Mouse (Mus musculus) forebrain, embryonic 11.5 days (tissue): ENCODE measurements around the gene Retreg2. TPM values are rescaled to one million over a fixed set of nuclear protein-coding genes. Genes with fewer than 3 reads are reported as not detected.
A peak's percentile ranks its signal among the peaks of the same experiment; 100 is the strongest.

Source experiments
- ATAC-seq: fragments of 200-750 bp; cut with Nextera tagmentation; replicated peaks from 2 replicates; pipeline ENCODE4 v1.8.0; 2017; ENCODE audit warnings: moderate TSS enrichment; ENCODE audit not compliant: low FRiP score
- DNase-seq: peaks from one replicate; pipeline ENCODE4 v3.0.0-alpha.2; 2017; ENCODE audit warnings: low spot score
- H3K27ac ChIP-seq: fragments of 300-500 bp; sonication (generic); 2 replicates; pipeline ENCODE4 v1.5.1; 2014; ENCODE audit warnings: low read depth, low read length
- H3K27me3 ChIP-seq: fragments of 300-500 bp; sonication (generic); 2 replicates; pipeline ENCODE4 v1.6.1; 2014; ENCODE audit warnings: mild to moderate bottlenecking, low read length, mixed read lengths; ENCODE audit not compliant: control insufficient read depth, insufficient read depth
- H3K36me3 ChIP-seq: fragments of 300-500 bp; sonication (generic); 2 replicates; pipeline ENCODE4 v1.6.1; 2014; ENCODE audit warnings: mild to moderate bottlenecking, low read length, moderate library complexity, mixed read lengths; ENCODE audit not compliant: control insufficient read depth, insufficient read depth
- H3K4me1 ChIP-seq: fragments of 300-500 bp; sonication (generic); replicated peaks from 2 replicates; pipeline ENCODE4 v1.6.1; 2014; ENCODE audit warnings: low read length, mixed read lengths; ENCODE audit not compliant: control insufficient read depth, insufficient read depth
- H3K4me2 ChIP-seq: fragments of 300-500 bp; sonication (generic); 2 replicates; pipeline ENCODE4 v1.6.1; 2014; ENCODE audit warnings: low read depth, mild to moderate bottlenecking, low read length, moderate library complexity, mixed read lengths; ENCODE audit not compliant: severe bottlenecking
- H3K4me3 ChIP-seq: fragments of 300-500 bp; sonication (generic); 2 replicates; pipeline ENCODE4 v1.5.1; 2014; ENCODE audit warnings: low read depth, low read length
- H3K9ac ChIP-seq: fragments of 300-500 bp; sonication (generic); 2 replicates; pipeline ENCODE4 v1.6.1; 2014; ENCODE audit warnings: low read length
- H3K9me3 ChIP-seq: fragments of 300-500 bp; sonication (generic); 2 replicates; pipeline ENCODE4 v1.6.1; 2016; ENCODE audit warnings: low read length, mixed read lengths; ENCODE audit not compliant: control insufficient read depth
- WGBS: fragments of 180-500 bp; shearing (Covaris S2); extraction: QIAGEN DNeasy Blood & Tissue Kit; methylation state at CpG from one replicate; pipeline ENCODE4 v1.1.7; 2014; 5-methylcytosine and 5-hydroxymethylcytosine counted together
- polyA plus RNA-seq: library from polyadenylated mRNA; unstranded; fragments of >200 nt; fragmentation: Nextera tagmentation; extraction: Ambion mirVana; gene quantifications from 2 replicates; pipeline ENCODE4 v1.2.1, GENCODE M21; 2014

Retreg2 gene
- polyA plus RNA-seq = 58.9 and 65.6 TPM in 2 replicates

GRCm38 (mm10) chr1:75142301-75143261, at the start of gene Retreg2, which contains the start of gene Cnppd1:
Gene Retreg2, plus strand, starts transcription at chr1:75142778.
Gene Cnppd1, minus strand, starts transcription at chr1:75142711.
- ATAC-seq = peak; percentile 87
- Histone ChIP-seq H3K9me3 (no peaks in the 10 kb centered on the region), H3K27ac (peak within 1 kb of the TSS; percentile 90), H3K4me2 (peak within 1 kb of the TSS; percentile 99), H3K4me1 (peaks cover 4% of the 10 kb centered on the region; the same call in 1 of the 2 replicates), H3K9ac (peak within 1 kb of the TSS; percentile 91), H3K4me3 (peak within 1 kb of the TSS; percentile 83), H3K27me3 (no peaks in the 10 kb centered on the region), H3K36me3 (peaks cover 5% of the 10 kb centered on the region; the same call in 1 of the 2 replicates)
- DNase-seq = peak; percentile 99
- under 1% methylated on average over 88 of the region's 91 CpGs for WGBS

DNA sequence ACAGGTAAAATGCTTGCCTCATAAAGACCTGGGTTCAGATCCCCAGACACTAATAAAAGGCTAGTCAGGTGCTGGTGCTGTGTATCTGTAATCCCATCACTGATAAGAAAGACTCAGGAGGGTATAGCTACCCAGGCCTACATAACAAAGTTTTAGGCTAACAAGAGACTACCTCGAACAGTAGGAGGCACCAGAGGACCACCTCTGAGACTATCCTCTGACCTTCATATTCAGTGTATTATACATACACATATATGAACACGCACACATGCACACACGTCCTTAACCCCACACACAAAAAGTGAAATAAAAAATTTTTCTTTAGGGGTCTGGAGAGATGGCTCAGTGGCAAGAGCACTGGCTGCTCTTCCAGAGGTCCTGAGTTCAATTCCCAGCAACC, 20.4 kb upstream of the Retreg2 start:
- Histone ChIP-seq H3K9ac (no peak overlapping the region), H3K36me3 (no peaks in the 10 kb centered on the region), H3K4me2 (no peak overlapping the region), H3K27me3 (no peaks in the 10 kb centered on the region), H3K9me3 (no peaks in the 10 kb centered on the region), H3K4me1 (no peaks in the 10 kb centered on the region), H3K4me3 (no peak overlapping the region), H3K27ac (no peak overlapping the region)
- ATAC-seq (no peak), DNase-seq (no peak)
- WGBS = 80% methylated on average over 3 of the region's 3 CpGs

- ATAC-seq (peak; percentile 95), DNase-seq (peak; percentile 97)
- peak within 1 kb of the TSS; percentile 57 for H3K4me3 ChIP-seq
- WGBS = under 1% methylated on average over 56 of the region's 56 CpGs
- peak within 1 kb of the TSS; percentile 72 for H3K9ac ChIP-seq
- H3K27me3 ChIP-seq = no peaks in the 10 kb centered on the region
- H3K9me3 ChIP-seq = no peaks in the 10 kb centered on the region
- peak within 1 kb of the TSS; percentile 59 for H3K4me2 ChIP-seq
- no peaks in the 10 kb centered on the region for H3K4me1 ChIP-seq
- no peaks in the 10 kb centered on the region for H3K36me3 ChIP-seq
- H3K27ac ChIP-seq = peak within 1 kb of the TSS; percentile 91
Observed at GRCm38 (mm10) chr1:75124346-75125321, 17.9 kb upstream of the Retreg2 start, which contains the start of gene Nhej1. Gene Nhej1, minus strand, starts transcription at chr1:75125200.

- Histone ChIP-seq H3K4me1 (no peaks in the 10 kb centered on the region), H3K9ac (peak overlapping the region; percentile 72), H3K4me2 (peak overlapping the region; percentile 59), H3K27me3 (no peaks in the 10 kb centered on the region), H3K27ac (peak overlapping the region; percentile 91; the same call in 1 of the 2 replicates), H3K9me3 (no peaks in the 10 kb centered on the region), H3K4me3 (peak overlapping the region; percentile 57), H3K36me3 (no peaks in the 10 kb centered on the region)
- no peak for DNase-seq
- WGBS = 39% methylated on average over 5 of the region's 5 CpGs
- ATAC-seq = no peak; the same call in 1 of the 2 replicates
Observed at GRCm38 (mm10) chr1:75125418-75125817, 17.2 kb upstream of the Retreg2 start.

DNA sequence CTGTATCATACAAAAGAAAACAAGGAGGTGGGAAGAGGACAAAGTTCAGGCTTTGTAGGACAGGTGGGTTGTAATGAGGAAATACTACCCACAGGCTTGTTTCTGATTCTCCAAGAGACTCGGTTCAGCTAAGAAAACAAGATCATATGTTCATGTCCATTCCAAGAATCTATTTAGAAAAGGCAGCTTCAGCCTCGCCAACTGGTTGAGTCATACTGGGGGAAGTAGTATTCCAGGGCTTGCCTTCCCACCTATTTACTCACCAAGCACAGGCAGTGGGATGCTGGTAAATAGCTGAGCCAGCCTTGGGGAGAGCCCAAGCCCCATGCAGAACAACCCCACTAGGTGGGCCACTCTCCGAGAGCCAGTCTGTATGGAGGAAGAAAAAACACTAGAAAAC, 13.9 kb upstream of the Retreg2 start:
- ATAC-seq (no peak), DNase-seq (no peak)
- H3K4me1 ChIP-seq = no peaks in the 10 kb centered on the region
- H3K36me3 ChIP-seq = no peaks in the 10 kb centered on the region
- no peak overlapping the region for H3K9ac ChIP-seq
- H3K27ac ChIP-seq = no peak overlapping the region
- WGBS = 74% methylated on average over 3 of the region's 3 CpGs
- H3K4me3 ChIP-seq = no peak overlapping the region
- H3K9me3 ChIP-seq = no peaks in the 10 kb centered on the region
- no peaks in the 10 kb centered on the region for H3K27me3 ChIP-seq
- H3K4me2 ChIP-seq = no peak overlapping the region

DNA sequence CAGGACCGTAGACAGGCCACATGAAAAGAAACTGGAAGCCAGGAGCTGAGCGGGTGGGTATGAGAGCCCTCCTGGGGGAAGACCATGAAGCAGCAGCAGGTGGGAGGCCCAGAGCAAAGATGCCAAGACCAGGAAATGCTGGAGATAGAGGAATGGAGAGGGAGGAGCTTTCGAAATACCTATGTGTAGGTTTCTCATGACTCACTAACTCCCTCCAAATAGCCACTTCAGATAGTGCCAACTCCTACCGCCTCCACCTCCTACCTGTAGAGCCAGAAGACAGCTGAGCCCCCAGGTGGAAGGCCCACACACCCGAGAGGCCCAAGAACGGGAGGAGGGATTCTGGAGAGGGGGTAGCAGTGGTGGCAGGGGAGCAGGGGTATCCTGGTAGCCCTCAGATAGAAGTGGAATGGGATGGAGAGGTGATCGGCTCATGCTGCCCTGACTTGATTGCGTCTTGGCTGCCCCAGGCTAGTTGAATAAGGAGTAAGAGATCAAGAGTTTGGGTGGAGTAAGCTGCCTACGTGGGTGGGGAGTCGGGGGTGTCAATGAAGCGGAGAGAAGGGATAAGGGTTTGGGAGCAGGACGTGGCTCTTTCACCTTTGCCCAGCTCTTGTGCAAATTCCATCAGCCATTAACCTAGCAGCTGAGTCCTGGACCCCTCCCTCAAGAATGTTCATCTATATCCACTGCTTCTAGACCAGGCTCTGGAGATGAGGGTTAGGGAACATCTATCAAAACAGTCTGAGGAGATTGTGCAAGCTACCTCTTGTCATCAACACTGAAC, 9.0 kb upstream of the Retreg2 start, which contains the start of gene Slc23a3:
Gene Slc23a3 (minus strand): TSS at position 470 of the 787 bp plus-strand sequence.
- 67% methylated on average over 12 of the region's 12 CpGs for WGBS
- DNase-seq (no peak), ATAC-seq (no peak)
- Histone ChIP-seq H3K27me3 (no peaks in the 10 kb centered on the region), H3K4me3 (no peak within 1 kb of the TSS), H3K9me3 (no peaks in the 10 kb centered on the region), H3K27ac (no peak within 1 kb of the TSS), H3K4me1 (no peaks in the 10 kb centered on the region), H3K4me2 (no peak within 1 kb of the TSS), H3K36me3 (no peaks in the 10 kb centered on the region; the same call in 1 of the 2 replicates), H3K9ac (no peak within 1 kb of the TSS)

- H3K27me3 ChIP-seq = no peaks in the 10 kb centered on the region
- 0 out of 2 replicates have a peak, but pooled peaks cover 3% of the 10 kb centered on the region for H3K4me1 ChIP-seq
- no peak overlapping the region for H3K4me2 ChIP-seq
- DNase-seq (no peak), ATAC-seq (no peak)
- H3K27ac ChIP-seq = no peak overlapping the region
- H3K4me3 ChIP-seq = no peak overlapping the region
- WGBS = 88% methylated on average over 6 of the region's 6 CpGs
- H3K9me3 ChIP-seq = no peaks in the 10 kb centered on the region
- H3K9ac ChIP-seq = no peak overlapping the region
- H3K36me3 ChIP-seq = no peaks in the 10 kb centered on the region; the same call in 1 of the 2 replicates
Observed at GRCm38 (mm10) chr1:75136293-75136692, 6.3 kb upstream of the Retreg2 start.
